Mouse (Mus musculus): Measurements from ENCODE around the gene Gimap4. TPM values are rescaled to one million over a fixed set of nuclear protein-coding genes. Genes with fewer than 3 reads are reported as not detected.

Gimap4 gene
- polyA plus RNA-seq, 1 experiment from 2014 or later, result 5.9 TPM

GRCm38 (mm10) chr6:48697555-48697930 lies 13.2 kb downstream of the Gimap4 start:
- H3K9me3 ChIP-seq, result no peaks in the 10 kb centered on the region
- H3K27me3 ChIP-seq (ENCODE audit: poor library complexity, severe bottlenecking), result no peaks in the 10 kb centered on the region
- H3K27ac ChIP-seq, result 0 out of 2 replicates have a peak overlapping the region, but pooled peaks have one; percentile 11
- no peak for DNase-seq (ENCODE audit: extremely low spot score, low spot score)
- no peaks in the 10 kb centered on the region for H3K36me3 ChIP-seq (replicated peaks)
- peaks cover 7% of the 10 kb centered on the region; the same call in 1 of the 2 replicates for H3K4me1 ChIP-seq
- H3K4me3 ChIP-seq, result no peak overlapping the region
- 49% methylated on average over 1 of the region's 1 CpGs for WGBS

GRCm38 (mm10) chr6:48698066-48698856 lies 13.9 kb downstream of the Gimap4 start:
- no peaks in the 10 kb centered on the region for H3K36me3 ChIP-seq (replicated peaks)
- no peak overlapping the region for H3K4me3 ChIP-seq
- H3K27ac ChIP-seq, result no peak overlapping the region
- no peaks in the 10 kb centered on the region for H3K27me3 ChIP-seq (ENCODE audit: poor library complexity, severe bottlenecking)
- no peaks in the 10 kb centered on the region for H3K9me3 ChIP-seq
- no peak for DNase-seq (ENCODE audit: extremely low spot score, low spot score)
- whole genome bisulfite sequencing, result 82% methylated on average over 7 of the region's 7 CpGs
- H3K4me1 ChIP-seq, result peaks cover 7% of the 10 kb centered on the region; the same call in 1 of the 2 replicates

GRCm38 (mm10) chr6:48698888-48699287 lies 14.5 kb downstream of the Gimap4 start:
- 79% methylated on average over 3 of the region's 3 CpGs for WGBS
- DNase-seq (ENCODE audit: extremely low spot score, low spot score), result no peak
- Histone ChIP-seq H3K4me1 (peaks cover 7% of the 10 kb centered on the region; the same call in 1 of the 2 replicates), H3K27me3 (ENCODE audit: poor library complexity, severe bottlenecking) (no peaks in the 10 kb centered on the region), H3K27ac (no peak overlapping the region), H3K4me3 (no peak overlapping the region), H3K36me3 (replicated peaks) (no peaks in the 10 kb centered on the region), H3K9me3 (no peaks in the 10 kb centered on the region)

GRCm38 (mm10) chr6:48700251-48701075 lies 16.1 kb downstream of the Gimap4 start:
- Histone ChIP-seq H3K36me3 (replicated peaks) (no peaks in the 10 kb centered on the region), H3K4me3 (no peak overlapping the region), H3K4me1 (peaks cover 7% of the 10 kb centered on the region; the same call in 1 of the 2 replicates), H3K9me3 (no peaks in the 10 kb centered on the region), H3K27me3 (ENCODE audit: poor library complexity, severe bottlenecking) (no peaks in the 10 kb centered on the region), H3K27ac (no peak overlapping the region)
- 65% methylated on average over 5 of the region's 5 CpGs for WGBS
- DNase-seq (ENCODE audit: extremely low spot score, low spot score), result no peak

GRCm38 (mm10) chr6:48702146-48702545 lies 17.8 kb downstream of the Gimap4 start:
- Histone ChIP-seq H3K9me3 (no peaks in the 10 kb centered on the region), H3K27me3 (ENCODE audit: poor library complexity, severe bottlenecking) (no peaks in the 10 kb centered on the region), H3K4me1 (peaks cover 7% of the 10 kb centered on the region; the same call in 1 of the 2 replicates), H3K27ac (no peak overlapping the region), H3K4me3 (no peak overlapping the region), H3K36me3 (replicated peaks) (no peaks in the 10 kb centered on the region)
- no peak for DNase-seq (ENCODE audit: extremely low spot score, low spot score)
- WGBS, result 87% methylated on average over 7 of the region's 7 CpGs

- WGBS, result 74% methylated on average over 5 of the region's 5 CpGs
- no peak overlapping the region for H3K4me3 ChIP-seq
Observed at GRCm38 (mm10) chr6:48702601-48703000, 18.3 kb downstream of the Gimap4 start.

GRCm38 (mm10) chr6:48704146-48704545 lies 19.8 kb downstream of the Gimap4 start:
- no peak overlapping the region for H3K4me3 ChIP-seq
- H3K27me3 ChIP-seq (ENCODE audit: poor library complexity, severe bottlenecking), result no peaks in the 10 kb centered on the region
- no peak for DNase-seq (ENCODE audit: extremely low spot score, low spot score)
- no peak overlapping the region for H3K27ac ChIP-seq
- no peaks in the 10 kb centered on the region for H3K9me3 ChIP-seq
- no peaks in the 10 kb centered on the region for H3K4me1 ChIP-seq
- no peaks in the 10 kb centered on the region for H3K36me3 ChIP-seq (replicated peaks)

More at GRCm38 (mm10) chr6:48702601-48703000, 18.3 kb downstream of the Gimap4 start:
- 0 out of 2 replicates have a peak, but pooled peaks cover 4% of the 10 kb centered on the region for H3K4me1 ChIP-seq
- H3K36me3 ChIP-seq (replicated peaks), result no peaks in the 10 kb centered on the region
- no peak overlapping the region for H3K27ac ChIP-seq
- H3K9me3 ChIP-seq, result no peaks in the 10 kb centered on the region
- no peak for DNase-seq (ENCODE audit: extremely low spot score, low spot score)
- no peaks in the 10 kb centered on the region for H3K27me3 ChIP-seq (ENCODE audit: poor library complexity, severe bottlenecking)

- 47% methylated on average over 3 of the region's 3 CpGs for WGBS
- no peak for DNase-seq (ENCODE audit: extremely low spot score, low spot score)
- H3K4me3 ChIP-seq, result no peak overlapping the region
- no peak overlapping the region for H3K27ac ChIP-seq
- H3K4me1 ChIP-seq, result no peaks in the 10 kb centered on the region
- no peaks in the 10 kb centered on the region for H3K9me3 ChIP-seq
- no peaks in the 10 kb centered on the region for H3K27me3 ChIP-seq (ENCODE audit: poor library complexity, severe bottlenecking)
- H3K36me3 ChIP-seq (replicated peaks), result no peaks in the 10 kb centered on the region
Observed at GRCm38 (mm10) chr6:48706130-48706529, 21.8 kb downstream of the Gimap4 start.

GRCm38 (mm10) chr6:48718455-48718854 lies 34.1 kb downstream of the Gimap4 start, which contains the start of the genes Gm28053 and Gimap7:
Gene Gm28053, plus strand, starts transcription at chr6:48718607.
Gene Gimap7, plus strand, starts transcription at chr6:48718621.
- Histone ChIP-seq H3K27me3 (ENCODE audit: poor library complexity, severe bottlenecking) (no peaks in the 10 kb centered on the region), H3K27ac (no peak within 1 kb of the TSS), H3K4me1 (0 out of 2 replicates have a peak, but pooled peaks cover 3% of the 10 kb centered on the region), H3K36me3 (replicated peaks) (no peaks in the 10 kb centered on the region), H3K9me3 (no peaks in the 10 kb centered on the region), H3K4me3 (no peak within 1 kb of the TSS)
- DNase-seq (ENCODE audit: extremely low spot score, low spot score), result no peak
- WGBS, result 64% methylated on average over 2 of the region's 2 CpGs

- Histone ChIP-seq H3K36me3 (replicated peaks) (no peaks in the 10 kb centered on the region), H3K9me3 (no peaks in the 10 kb centered on the region), H3K4me1 (peaks cover 9% of the 10 kb centered on the region), H3K4me3 (no peak overlapping the region), H3K27me3 (ENCODE audit: poor library complexity, severe bottlenecking) (no peaks in the 10 kb centered on the region), H3K27ac (no peak overlapping the region)
- DNase-seq (ENCODE audit: extremely low spot score, low spot score), result no peak
- WGBS, result 90% methylated on average over 4 of the region's 4 CpGs
Observed at GRCm38 (mm10) chr6:48720326-48720725, 36.0 kb downstream of the Gimap4 start.

GRCm38 (mm10) chr6:48723468-48723867 lies 39.1 kb downstream of the Gimap4 start:
- no peaks in the 10 kb centered on the region for H3K9me3 ChIP-seq
- no peaks in the 10 kb centered on the region for H3K36me3 ChIP-seq (replicated peaks)
- H3K4me1 ChIP-seq, result peaks cover 14% of the 10 kb centered on the region
- H3K27ac ChIP-seq, result no peak overlapping the region
- H3K27me3 ChIP-seq (ENCODE audit: poor library complexity, severe bottlenecking), result no peaks in the 10 kb centered on the region
- no peak overlapping the region for H3K4me3 ChIP-seq
- no peak for DNase-seq (ENCODE audit: extremely low spot score, low spot score)
- 88% methylated on average over 8 of the region's 8 CpGs for WGBS

GRCm38 (mm10) chr6:48725476-48725875 lies 41.1 kb downstream of the Gimap4 start:
- H3K4me1 ChIP-seq, result peaks cover 14% of the 10 kb centered on the region
- no peak overlapping the region for H3K27ac ChIP-seq
- no peak overlapping the region for H3K4me3 ChIP-seq
- DNase-seq (ENCODE audit: extremely low spot score, low spot score), result no peak
- no peaks in the 10 kb centered on the region for H3K36me3 ChIP-seq (replicated peaks)
- no peaks in the 10 kb centered on the region for H3K27me3 ChIP-seq (ENCODE audit: poor library complexity, severe bottlenecking)
- whole genome bisulfite sequencing, result 0% methylated on average over 1 of the region's 1 CpGs
- H3K9me3 ChIP-seq, result no peaks in the 10 kb centered on the region

- H3K9me3 ChIP-seq, result no peaks in the 10 kb centered on the region
- WGBS, result 88% methylated on average over 5 of the region's 5 CpGs
- H3K4me1 ChIP-seq, result peaks cover 14% of the 10 kb centered on the region
- no peak overlapping the region for H3K4me3 ChIP-seq
- no peak for DNase-seq (ENCODE audit: extremely low spot score, low spot score)
- H3K27me3 ChIP-seq (ENCODE audit: poor library complexity, severe bottlenecking), result no peaks in the 10 kb centered on the region
- H3K36me3 ChIP-seq (replicated peaks), result no peaks in the 10 kb centered on the region
- H3K27ac ChIP-seq, result no peak overlapping the region
Observed at GRCm38 (mm10) chr6:48727761-48728160, 43.4 kb downstream of the Gimap4 start.

All from forebrain, embryonic 10.5 days (tissue).